Mouse (Mus musculus) erythroid progenitor cell, adult 5-6 weeks (primary cell): ENCODE data around the gene Efcab11. TPM values are rescaled to one million over a fixed set of nuclear protein-coding genes. Genes with fewer than 3 reads are reported as not detected.
"Not testable (repeated sequence)": the region's sequence is repeated elsewhere in the genome, so short reads cannot be mapped to it uniquely, and the experiment has no call there.

Source experiments
- ATAC-seq: replicated peaks from 2 replicates; pipeline ENCODE4 v1.8.0; 2016; ENCODE audit warnings: moderate number of reproducible peaks, mild to moderate bottlenecking, moderate TSS enrichment, inconsistent platforms; ENCODE audit not compliant: poor library complexity, low FRiP score, severe bottlenecking
- total RNA-seq, 2 experiments: library from RNA; stranded (forward) in 1 of 2; stranded (reverse) in 1 of 2; fragments of 150-400 nt in 1 of 2; fragments of 186-747, 209-891 nt in 1 of 2; gene quantifications; 2 replicates each; pipeline versions ENCODE4 v1.2.3 to v1.2.4; 2015 to 2017; ENCODE audit warnings: low replicate concordance in 2 of 2

Gene Efcab11
- total RNA-seq, 2 experiments from 2014 or later: 21.8 to 46.2 TPM

DNA sequence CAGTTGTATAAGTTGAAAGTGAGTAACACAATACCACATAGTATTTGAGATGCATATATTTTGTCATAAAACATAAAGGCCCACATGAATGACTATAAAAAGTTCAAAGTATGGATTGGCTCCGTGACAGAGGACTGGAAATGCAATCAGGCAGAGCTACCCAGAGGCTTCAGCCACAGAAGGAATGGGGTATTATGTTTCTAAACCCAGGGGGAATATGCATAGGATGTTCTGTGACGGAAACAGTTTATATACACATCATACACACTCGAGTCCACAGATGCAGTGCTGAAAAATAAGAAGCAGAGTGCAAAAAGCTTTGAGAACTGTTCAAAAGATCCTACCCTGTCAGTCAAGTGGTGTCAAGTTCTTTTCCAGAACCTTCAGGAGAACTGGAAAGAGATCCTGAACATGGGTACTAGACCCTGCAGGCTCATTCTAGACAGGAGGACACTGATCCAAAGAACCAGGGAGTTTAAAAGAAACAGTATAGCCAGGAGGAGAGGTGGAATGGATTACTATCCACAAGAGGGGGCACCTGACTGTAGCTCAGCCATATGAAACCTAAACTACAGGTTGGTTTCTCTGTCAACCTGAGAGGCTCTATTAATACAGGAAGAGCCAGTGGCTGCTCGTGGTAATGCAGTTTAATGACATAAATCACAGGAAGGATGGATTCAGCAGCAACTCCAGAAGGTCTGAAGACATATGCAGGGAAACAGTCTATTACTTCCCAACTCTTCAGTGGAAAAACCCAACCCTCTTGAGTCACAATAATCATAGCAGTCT is 64.9 kb downstream of the Efcab11 start:
- ATAC-seq: no peak

DNA sequence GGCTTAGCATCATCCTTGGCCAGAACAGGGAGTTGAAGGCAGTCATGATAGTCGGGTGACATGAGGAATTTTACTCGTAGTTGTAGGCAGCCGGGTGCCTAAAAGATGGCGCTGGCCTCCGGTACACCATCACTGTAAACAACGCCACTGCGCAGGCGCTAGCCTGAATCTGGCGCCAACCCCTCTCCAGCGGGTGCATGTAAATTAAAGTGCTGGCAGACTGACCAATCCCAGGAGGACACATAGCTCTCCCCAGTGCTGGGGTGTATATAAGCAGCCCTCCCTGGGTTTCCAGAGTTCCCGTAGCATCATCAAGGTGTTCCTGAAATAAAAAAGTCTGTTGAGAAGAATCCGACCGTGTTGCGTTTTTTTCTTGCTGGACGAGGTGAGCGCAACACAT is 66.2 kb downstream of the Efcab11 start:
- ATAC-seq: not testable (repeated sequence)

DNA sequence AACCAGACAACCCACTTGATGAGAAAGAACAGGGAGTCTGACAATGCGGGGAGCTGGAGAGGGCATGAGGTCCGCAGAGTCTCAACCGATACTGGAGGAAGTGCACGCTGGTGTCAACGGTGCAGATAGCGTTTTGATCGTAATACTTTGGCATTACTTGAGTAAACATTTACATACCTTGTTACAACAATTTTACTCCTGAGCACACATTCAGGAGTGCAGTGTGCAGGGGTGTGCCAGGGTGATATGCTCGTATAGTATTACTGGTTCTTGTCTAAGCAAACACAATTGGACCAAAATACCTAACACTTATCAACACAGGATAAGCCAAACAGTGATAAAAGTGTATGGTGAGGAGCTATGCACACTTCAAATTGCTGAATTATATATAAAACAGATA is 69.0 kb downstream of the Efcab11 start:
- no peak for ATAC-seq

DNA sequence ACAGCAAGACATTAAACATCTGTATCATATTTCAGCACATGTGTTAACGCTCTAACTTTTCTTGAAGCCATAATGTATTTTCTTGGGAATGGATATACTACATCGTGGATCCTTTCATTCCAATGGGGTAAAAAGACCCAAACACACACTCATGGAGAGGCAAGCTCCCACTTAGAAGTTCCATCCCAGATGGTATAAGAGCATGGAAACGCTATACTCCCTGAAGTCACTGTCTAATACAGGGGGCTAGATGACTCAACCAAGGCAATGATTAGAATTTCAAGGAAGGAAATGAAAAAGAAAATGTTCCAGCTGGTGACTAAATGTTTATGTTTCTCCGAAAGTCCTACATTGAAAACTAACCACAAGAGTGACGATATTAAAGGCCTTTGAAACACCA is 76.3 kb downstream of the Efcab11 start:
- no peak for ATAC-seq

DNA sequence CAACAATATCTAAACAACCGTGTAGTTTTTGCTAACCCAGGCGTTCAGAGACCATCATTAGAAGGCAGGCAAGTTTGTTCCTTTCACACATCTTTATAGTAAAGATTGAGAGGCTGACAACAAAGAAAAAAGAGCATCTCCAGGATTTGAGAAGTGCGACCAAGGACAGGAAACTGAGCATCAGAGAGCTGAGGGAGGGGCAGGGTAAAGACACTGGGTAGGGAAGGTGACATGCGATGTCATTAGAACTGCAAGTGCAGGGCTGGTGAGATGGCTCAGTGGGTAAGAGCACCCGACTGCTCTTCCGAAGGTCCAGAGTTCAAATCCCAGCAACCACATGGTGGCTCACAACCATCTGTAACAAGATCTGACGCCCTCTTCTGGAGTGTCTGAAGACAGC is 77.5 kb downstream of the Efcab11 start:
- not testable (repeated sequence) for ATAC-seq

DNA sequence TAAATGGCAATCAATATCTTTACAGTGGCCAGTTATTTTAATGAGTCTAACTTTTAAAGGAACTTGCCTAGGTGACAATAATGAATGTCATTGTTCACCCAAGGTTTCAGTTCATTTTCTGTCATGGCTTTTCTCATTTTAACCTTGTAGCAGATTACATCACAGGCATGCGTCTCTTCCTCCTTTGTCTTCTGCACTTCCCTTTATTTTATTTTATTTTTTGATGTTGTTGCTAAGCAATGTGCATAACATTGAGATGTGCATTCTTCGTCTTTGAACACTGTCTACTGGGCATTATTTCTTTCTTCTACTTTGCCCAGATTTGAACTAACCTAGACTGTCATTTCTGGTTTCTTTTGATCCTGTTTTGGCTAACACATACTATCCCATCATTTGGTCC is 88.3 kb downstream of the Efcab11 start:
- ATAC-seq: no peak

- ATAC-seq: no peak
These were observed 89.2 kb downstream of the Efcab11 start for GRCm38 (mm10) chr12:99794792-99795620.

DNA sequence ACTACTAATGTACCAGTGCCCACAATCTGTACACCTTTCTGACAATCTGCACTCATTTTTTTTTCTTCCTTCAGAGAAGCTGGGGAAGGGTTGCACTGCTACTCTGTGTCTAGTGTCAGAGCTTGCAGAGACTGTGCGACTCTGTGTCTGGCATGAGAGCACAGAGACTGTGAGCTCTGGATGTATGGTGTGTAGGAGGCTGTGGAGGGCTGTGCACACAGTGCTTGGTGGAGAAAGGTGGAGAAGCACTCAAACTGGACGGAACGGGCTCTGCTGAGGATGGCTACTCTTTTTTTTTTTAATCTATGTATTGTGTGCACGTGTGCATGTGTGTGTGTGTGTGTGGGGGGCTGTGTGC is 90.1 kb downstream of the Efcab11 start:
- ATAC-seq: no peak

GRCm38 (mm10) chr12:99793465-99794157 is 90.6 kb downstream of the Efcab11 start:
- no peak for ATAC-seq

GRCm38 (mm10) chr12:99789283-99789960 is 94.8 kb downstream of the Efcab11 start:
- ATAC-seq: no peak

DNA sequence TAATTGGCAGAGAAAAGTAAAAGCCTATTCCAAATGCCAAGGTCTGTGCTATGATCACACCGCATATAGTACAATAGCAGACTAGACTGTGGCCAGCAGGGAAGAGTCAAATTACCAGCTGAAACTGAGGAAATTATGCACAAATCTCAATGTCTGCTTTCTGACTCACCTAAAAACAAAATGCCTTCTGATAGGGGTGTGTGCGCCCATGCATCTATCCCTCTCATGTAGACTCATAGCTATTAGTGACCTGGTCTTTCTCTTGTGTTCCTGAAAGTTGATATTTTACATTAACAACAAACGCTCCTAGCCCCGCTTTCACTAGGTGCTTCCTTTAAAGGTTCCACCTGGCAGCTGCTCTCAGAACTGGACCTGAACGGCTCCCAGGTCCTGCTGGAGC is 102.5 kb downstream of the Efcab11 start:
- ATAC-seq: no peak

DNA sequence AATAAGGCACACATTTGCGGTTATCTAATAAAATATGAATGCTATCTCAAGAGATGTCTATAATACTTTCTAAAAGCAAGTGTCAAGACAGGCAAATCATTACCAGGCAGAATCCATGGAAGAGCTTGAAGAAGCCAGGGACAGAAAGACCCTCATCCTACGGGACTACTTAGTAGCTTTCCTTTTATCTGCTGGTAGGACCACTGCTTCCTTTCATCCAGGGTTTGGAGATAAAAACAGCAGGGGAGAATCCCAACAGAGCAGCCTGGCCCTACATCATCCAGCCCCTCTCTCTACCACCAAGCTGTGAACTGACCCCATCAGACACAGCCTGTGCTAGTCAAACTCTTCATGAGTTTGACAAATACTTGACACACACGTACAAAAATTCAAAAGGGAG is 103.8 kb downstream of the Efcab11 start:
- ATAC-seq: no peak

DNA sequence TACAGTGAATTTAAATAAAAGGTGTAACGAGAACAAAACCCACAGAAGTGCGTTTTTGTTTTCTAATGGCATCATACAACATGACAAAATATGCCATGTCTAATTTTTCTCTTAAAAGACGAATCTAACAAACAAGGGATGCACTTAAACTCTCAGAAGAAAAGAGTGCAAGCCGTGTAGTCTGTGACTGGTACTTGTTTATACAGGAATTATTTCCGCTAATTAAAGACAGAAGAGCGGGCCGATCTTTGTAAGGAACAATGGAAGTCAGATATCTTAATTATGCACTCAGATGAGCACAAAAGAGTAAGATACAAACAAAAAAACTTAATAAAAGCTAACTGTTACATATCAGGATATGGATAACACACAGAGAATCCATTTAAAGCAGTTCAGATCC is 104.3 kb downstream of the Efcab11 start:
- ATAC-seq: no peak

DNA sequence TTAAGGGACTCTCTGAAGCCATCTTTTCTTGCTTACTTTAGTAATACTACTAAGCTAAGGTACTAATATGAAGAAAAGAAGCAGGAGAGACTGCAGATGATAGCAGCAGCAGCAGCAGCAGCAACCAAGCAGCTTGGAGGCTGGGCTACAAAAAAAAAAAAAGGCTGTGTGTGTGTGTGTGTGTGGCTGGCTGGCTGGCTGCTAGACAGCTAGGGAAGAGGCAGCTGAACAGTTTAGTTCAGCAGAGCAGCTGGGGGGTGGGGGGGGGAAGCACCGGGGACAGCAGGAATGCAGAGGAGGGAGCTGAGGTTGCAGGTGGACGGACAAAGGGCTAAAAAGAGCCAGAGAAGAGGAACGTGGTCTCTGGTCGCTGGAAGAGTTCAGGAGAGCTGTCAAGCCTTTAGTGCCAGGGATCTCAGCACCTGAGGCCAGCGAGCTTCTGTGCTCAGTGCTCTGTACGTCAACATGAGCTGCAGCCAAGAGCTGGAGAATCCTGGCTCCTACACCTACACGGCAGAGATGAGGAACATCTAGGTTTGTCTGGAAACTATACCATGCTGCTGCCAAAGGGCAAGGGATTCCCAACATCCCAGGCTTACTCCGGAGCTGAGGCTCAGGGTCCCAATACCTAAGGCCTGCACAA is 107.6 kb downstream of the Efcab11 start:
- ATAC-seq: no peak

- ATAC-seq: no peak
These were observed 109.4 kb downstream of the Efcab11 start for GRCm38 (mm10) chr12:99774864-99775263.

- no peak for ATAC-seq
These were observed 110.5 kb downstream of the Efcab11 start for GRCm38 (mm10) chr12:99773636-99774193.

DNA sequence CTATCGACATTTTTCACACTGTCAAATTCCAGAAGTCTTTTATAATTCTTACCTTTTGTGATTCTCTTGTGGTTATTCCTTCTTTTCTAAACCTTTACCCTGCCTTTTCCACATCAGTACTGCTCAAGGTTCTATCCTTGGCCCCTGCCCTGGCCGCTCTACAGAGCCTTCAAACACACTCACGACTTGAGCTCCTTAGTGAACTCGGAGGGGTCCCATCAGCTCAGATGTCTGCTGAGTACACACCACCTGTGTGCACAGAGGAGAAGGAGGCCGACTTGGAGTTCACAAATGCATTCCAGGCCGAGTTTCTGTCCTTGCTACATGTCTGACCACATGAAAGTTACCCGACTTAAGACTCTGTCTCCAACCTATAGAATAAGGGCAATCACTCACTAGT is 113.2 kb downstream of the Efcab11 start:
- no peak for ATAC-seq

- no peak for ATAC-seq
These were observed 114.6 kb downstream of the Efcab11 start for GRCm38 (mm10) chr12:99769626-99770025.

GRCm38 (mm10) chr12:99767691-99768090 is 116.5 kb downstream of the Efcab11 start:
- ATAC-seq: no peak
